Mouse (Mus musculus): ENCODE data around the gene 2700049A03Rik.

Gene 2700049A03Rik

DNA sequence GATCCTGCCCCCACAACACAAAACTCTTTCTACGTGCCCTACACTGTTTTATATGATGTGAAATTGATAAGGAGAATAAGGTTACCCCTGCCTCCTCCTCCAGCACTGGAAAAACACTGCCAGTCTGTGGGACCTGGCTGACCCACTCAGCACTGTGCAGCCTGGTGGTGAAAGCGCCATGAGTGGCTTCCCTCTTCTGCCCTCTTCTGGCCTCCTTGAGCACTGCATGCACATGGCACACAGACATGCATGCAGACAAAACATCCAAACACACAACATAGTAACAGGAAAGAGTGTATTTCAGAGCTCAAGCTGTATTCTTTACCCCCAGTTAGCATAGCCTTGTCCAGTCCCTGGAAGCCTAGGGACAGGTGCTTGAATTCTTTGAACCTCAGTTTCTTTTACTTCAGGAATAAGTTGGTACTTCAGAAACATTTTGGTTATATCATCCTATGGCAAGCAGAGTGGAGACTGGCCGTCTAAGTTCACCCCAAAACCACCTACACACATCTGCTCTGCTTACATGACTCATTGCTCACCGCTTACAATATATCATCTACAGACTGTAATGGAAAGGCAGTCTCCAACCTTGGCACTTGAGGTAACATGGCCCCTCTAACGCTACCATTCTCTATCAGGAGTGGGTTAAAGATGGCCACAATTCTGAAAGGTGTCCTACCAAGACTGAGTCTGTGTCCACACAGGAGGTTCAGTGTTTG, 138.0 kb downstream of the 2700049A03Rik start:
- no peak for DNase-seq

GRCm38 (mm10) chr12:71275906-71276595, 139.4 kb downstream of the 2700049A03Rik start:
- DNase-seq = no peak

GRCm38 (mm10) chr12:71279521-71280262, 143.0 kb downstream of the 2700049A03Rik start:
- DNase-seq = no peak

DNA sequence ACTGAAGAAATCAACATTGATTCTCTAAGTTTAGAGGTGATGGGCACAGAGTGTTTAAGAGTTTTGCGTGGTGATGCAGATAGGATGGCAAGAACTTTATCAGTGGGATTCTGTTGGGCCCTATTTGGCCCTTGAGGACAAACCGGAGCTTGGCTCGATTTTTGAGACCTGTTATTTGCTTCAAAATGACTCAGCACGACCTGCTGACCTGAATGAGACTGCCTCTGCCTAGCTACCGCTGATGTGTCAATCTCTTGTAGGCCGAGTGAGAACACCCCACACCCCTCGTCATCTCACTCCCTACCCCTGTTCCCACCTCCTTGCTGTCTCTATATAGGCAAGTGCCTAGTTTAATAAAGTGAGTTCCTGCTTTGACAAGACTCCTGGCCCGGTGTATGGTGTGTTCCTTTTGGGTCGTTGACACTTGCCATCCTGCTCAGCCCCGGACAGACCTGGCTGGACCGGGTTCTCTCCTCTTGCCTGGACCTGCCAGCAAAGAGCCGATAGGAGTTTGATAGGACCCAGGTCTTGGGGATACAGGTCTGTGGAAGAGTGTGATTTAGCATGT, 144.6 kb downstream of the 2700049A03Rik start:
- DNase-seq = no peak

GRCm38 (mm10) chr12:71285399-71285798, 148.8 kb downstream of the 2700049A03Rik start:
- DNase-seq = no peak

DNA sequence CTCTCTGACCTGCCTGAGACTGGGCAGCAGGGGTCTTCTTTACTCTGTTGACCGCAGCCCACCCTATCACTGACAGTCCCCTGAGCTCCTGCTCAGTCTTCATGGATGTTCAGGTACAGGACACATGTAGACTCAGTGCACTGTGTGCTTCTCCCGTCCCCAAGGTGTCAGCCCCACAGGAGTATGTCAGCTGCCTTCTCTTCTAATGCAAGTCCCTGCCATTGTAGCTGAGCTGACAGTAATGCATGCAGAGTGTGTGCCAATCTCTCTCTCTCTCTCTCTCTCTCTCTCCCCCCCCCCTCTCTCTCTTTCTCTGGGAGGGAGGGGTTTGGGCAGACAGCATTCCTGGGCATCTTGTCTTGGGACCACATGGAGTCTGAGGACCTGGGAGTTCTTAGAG, 153.8 kb downstream of the 2700049A03Rik start:
- no peak for DNase-seq

Measured in embryo, embryonic 11 days (tissue).